Mouse (Mus musculus) adrenal gland, postnatal 36 days (tissue): Measurements from ENCODE around the gene Trim28. TPM values are rescaled to one million over a fixed set of nuclear protein-coding genes. Genes with fewer than 3 reads are reported as not detected.

Experiments
- DNase-seq, 2 experiments: peaks; one replicate each; pipeline ENCODE4 v3.0.0; 2021; ENCODE audit warnings: mixed read lengths in 1 of 2
- total RNA-seq, 2 experiments: library from RNA; stranded (reverse); gene quantifications; 2 replicates each; pipeline ENCODE4 v1.2.3; 2021

Gene Trim28
- total RNA-seq, 2 experiments from 2014 or later: 221 to 229 TPM

GRCm38 (mm10) chr7:12998053-12998452 is 861 bp upstream of the Trim28 start, which contains the start of gene Slc27a5:
Gene Slc27a5, minus strand, starts transcription at chr7:12998192.
- DNase-seq: no peak

GRCm38 (mm10) chr7:13001584-13001983 is 2.7 kb downstream of the Trim28 start:
- no peak for DNase-seq

DNA sequence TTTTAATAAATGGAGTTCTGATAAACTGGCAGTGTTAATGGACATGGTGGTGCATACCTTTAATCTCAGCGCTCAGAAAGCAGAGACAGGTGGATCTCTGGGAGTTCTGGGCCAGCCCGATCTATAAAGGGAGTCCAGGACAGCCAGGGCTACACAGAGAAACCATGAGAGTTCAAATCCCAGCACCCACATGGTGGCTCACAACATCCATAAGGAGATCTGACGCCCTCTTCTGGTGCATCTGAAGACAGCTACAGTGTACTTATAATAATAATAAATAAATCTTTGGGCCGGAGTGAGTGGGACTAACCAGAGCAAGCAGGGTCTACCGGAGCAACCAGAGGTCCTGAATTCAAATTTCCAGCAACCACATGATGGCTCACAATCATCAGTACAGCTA is 4.5 kb downstream of the Trim28 start:
- DNase-seq: no peak

- no peak for DNase-seq
Observed at GRCm38 (mm10) chr7:13006011-13006410, 7.1 kb downstream of the Trim28 start.

DNA sequence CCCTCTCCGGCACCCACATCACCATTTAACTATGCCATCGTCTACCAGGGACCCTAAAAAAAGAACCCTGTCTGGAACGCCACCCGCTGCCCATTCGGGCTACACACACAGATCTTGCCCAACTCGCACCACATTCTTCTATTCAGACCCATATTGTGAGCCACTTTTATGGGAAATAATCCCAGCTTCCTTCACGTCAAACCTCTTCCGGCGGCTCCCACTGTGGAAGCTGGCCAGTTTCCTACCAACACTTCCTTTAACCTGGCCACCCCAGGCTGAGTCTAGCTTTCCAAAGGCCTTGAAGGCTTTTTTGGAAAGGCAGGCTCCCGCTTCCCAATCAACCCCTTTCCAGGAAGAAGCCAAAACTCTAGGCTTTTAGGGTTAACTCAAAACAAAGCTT is 7.6 kb downstream of the Trim28 start:
- DNase-seq: no peak

DNA sequence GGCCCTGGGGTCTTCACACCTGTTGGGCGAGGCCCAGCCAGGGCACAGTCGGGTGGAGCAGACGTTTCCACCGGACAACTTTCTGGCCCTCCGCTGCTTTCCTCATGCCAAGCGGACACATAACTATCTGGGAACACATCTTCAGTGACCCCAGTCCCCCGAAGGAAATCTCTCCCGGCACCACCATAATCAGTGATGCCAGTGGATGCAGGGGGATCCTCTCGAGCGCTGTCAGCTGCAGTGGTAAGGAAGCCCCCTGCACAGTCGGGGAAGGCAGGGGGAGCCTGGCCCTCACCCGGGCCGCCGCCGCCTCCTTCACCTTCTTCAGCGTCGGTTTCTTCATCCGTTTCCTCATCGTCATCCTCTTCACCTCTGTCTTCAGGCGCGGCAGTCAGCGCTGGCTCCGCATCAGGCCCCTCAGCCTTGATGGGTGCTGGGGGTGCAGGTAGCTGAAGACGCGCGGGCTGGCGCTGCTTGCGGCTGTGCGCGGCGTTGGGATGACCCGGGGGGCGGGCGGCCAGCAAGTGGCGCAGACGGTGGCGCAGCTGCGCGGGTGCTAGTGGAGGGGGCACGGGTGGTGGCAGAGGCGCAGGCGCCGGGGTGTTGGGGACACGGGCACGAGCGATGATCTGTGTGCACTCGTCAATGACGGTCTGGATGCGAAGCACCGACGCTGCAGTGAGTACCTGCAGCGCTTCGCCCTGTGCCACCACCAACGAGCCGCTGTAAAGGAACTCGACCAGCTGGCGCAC is 8.6 kb downstream of the Trim28 start:
- DNase-seq: no peak

DNA sequence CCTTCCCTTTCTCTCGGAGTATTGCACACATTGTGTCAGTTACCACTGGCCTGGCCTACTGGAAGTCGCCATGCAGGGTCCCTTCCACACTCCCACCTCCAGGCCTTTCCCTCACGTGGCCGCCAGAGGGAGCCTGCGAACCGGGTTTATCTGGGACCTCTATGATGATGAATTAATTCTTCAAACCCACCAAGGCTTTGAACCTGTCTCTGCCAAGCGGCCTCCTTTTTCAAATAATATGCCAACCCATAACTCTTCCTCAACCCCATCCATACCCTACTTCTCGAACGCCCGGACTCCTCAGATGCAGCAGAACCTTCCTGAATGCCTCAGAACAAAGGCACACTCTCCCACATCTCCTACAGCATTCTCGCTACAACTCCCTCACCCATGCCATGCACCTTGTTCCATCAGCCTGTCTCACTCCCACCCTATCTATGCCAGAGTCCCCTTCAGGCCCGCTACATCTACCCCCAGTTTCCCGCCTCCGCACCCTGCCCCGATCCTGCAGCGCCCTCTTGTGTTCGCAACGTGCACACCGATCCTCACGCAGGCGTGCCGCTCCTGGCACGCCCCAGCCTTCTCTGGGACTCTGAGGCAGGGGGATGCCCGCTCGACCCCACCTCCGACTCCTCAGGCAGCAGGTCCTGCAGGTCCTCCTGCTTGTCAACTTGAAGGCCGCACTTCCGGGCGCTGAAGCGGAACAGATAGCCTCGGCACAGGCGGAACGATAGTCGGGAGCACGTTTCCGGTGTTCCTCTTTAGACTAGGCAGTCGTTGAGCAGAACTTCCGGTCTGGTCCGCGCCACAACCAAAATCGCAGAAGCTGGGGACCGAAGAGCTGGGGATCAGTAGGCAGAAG is 10.5 kb downstream of the Trim28 start:
- DNase-seq: peak; percentile 91 to 92

DNA sequence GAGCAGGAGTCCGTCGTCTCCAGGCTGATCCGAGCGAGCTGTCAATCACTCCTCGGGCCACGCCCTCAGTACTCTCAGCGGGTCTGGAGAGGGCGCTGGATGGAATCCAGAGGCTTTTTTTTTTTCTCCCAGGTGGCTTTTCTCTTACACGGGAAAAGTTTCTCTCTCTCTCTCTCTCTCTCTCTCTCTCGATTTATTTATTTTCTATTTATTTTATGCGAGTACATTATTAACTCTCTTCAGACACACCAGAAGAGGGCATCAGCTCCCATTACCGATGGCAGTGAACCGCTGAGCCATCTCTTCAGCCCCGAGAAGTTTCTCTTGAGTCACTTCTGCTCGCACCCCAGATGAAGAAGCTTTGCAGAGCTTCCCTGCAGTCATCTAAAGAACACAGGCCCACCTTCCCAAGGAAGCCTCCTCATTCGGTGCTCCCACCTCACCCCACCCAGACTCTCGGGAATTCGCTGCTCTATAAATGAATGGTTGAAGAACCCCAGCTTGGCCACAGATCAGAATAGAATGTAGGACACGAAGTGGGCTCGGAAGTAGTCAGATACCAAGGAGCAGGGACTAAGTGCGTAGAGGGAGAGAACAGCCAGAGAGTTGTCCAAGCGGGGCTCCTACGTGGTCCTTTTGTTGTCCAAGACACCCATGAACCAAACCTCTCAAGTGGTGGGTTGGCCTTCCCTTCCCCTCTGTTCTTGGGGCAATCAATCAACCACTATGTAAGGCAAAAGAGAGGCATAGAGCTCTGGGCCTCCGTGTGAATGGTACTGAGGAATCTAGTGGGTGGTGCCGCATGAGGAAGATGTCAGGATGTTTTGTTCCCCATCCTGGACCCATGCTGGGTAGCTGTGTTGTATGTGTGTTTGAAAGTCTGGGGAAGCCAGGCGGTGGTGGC is 11.3 kb downstream of the Trim28 start, which contains the start of gene Zbtb45:
TSS of gene Zbtb45 (minus strand) at position 30 of the 904 bp plus-strand sequence.
- no peak for DNase-seq

- DNase-seq: no peak
Observed at GRCm38 (mm10) chr7:13013671-13014070, 14.8 kb downstream of the Trim28 start.

DNA sequence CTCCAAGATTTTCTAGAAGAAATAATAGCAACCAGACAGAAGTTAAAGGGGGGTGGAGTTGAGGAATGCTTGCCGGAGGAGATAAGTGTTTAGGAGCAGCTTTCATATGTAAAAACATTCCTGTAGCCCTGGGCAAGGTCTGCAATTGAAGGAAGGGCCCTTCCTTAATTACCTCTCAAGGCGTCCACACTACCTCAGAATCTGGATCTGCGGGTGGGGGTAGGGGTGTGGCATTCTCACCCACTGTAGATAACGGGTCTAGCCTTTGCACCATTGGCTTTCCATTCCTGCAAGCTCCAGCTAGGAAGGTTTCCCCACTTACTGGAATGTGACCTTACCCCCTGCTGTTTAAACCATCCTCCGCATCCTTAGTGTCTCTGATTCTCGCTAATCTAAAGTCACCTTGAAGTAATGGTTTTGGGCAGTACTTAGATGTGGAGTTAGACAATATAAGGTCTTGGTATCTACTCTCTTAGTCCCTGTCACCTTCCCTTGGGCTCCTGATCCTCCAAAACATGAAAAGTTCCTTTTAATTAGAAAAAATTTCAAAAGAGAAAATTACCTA is 15.4 kb downstream of the Trim28 start:
- no peak for DNase-seq

GRCm38 (mm10) chr7:13015217-13015616 is 16.3 kb downstream of the Trim28 start:
- no peak for DNase-seq

- DNase-seq: peak; percentile 81 to 86
Observed at GRCm38 (mm10) chr7:13022773-13023535, 24.0 kb downstream of the Trim28 start.

DNA sequence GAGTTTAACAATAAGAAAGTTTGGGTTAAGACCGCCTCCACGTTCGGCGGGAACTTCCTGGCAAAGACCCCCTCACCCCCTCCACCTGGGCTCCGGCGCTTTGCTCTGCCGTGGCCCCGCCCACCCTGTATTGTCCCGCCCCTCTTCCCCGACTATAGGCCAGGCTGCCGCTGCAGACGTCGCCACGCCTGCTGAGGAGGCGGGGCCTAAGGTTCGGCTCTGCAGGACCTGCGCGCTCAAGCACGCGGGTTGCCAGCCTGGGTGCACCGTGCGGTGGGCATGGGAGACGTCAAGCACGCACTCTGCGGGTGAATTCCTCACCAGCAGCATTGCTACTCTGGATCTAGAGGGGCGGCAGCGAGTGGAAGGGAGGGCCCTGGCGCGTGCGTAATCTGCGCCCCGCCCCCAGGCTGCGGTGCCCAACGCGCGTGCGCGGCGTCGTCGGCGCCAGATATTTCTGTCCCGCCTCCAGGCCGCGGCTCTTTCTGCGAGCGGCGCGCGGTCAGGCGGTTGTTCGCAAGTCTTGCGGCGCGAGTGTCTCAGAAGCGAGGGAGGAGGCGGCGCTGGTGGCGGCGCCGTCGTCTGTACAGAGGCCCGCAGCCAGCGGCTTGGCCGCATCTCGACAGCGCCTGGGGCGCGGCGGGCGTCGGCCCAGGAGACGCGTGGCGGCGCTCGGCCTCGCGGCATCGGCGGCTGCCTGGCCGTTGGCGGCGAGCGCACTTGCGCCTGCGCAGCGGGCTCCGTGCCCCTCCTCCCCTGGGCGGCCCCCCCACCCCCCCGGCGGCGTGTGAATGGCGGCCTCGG is 25.2 kb downstream of the Trim28 start:
- DNase-seq: peak; percentile 92 to 94

- DNase-seq: peak; percentile 79 to 89
Observed at GRCm38 (mm10) chr7:13024805-13025204, 25.9 kb downstream of the Trim28 start.

GRCm38 (mm10) chr7:13025511-13026112 is 26.7 kb downstream of the Trim28 start:
- no peak for DNase-seq

- DNase-seq: no peak
Observed at GRCm38 (mm10) chr7:13028986-13029385, 30.1 kb downstream of the Trim28 start.

DNA sequence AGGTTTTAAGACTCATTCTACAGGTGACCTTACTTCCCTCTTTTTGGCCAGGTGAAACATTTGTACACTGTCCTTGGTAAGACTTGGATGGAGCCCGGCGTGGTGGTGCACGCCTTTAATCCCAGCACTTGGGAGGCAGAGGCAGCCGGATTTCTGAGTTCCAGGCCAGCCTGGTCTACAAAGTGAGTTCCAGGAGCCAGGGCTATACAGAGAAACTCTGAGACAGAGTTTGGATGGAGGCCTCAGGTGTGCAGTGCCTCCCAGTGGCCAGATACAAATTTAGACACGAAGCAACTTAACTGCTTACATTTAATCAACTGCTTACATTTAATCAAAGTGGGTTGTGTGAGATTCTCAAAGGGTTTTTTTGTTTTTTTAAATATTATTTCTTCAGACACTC is 32.2 kb downstream of the Trim28 start:
- DNase-seq: no peak

DNA sequence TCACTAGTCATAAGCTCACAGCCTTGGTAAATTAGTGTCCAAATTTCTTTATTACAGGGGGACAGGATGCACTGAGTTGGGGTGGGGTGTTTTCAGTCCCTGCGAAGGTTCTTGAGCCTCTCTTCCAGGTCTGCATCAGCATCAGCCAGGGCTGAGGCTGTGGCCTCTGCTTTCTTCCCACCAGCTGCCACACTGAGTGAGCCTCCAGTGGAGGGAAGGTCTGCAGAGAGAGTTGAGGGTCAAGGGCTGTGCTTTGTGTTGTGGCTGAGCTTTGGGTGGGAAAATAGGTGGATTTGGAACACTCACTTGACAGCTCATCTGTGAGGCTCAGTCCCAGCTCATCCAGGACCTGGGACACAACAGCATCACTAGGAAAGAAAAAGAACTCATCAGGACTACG is 33.1 kb downstream of the Trim28 start:
- no peak for DNase-seq

DNA sequence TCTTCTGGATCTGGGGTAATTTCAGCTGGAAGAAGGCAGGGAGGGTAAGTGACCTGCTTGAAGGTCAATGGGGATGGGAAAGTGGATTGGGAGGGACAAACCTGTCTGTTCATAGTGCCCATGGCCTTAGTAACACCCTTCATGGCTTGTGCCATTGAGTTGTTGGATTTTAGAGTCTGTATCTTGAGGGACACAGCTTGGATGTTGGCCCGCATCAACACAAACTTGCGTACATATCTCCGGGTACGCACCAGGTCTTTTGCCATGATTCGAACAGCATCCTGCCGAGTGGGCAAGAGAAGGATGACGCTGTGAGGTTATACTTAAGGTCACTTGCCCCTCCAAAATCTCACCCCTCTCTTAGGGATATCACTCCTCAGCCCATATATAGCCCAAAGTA is 33.6 kb downstream of the Trim28 start:
- DNase-seq: no peak
